Mouse (Mus musculus) layer of hippocampus, postnatal 10 days (tissue): ENCODE data around the gene Chst11. TPM values are rescaled to one million over a fixed set of nuclear protein-coding genes. Genes with fewer than 3 reads are reported as not detected.

ENCODE experiments used
- DNase-seq, 2 experiments: peaks; one replicate each; pipeline ENCODE4 v3.0.0; 2021; ENCODE audit warnings: low spot score in 2 of 2
- total RNA-seq, 2 experiments: library from RNA; stranded (reverse); gene quantifications; 2 replicates each; pipeline ENCODE4 v1.2.3; 2021

The Chst11 gene
- total RNA-seq, 2 experiments from 2014 or later: 51.2 to 56.1 TPM

GRCm38 (mm10) chr10:82990918-82991317 lies 5.6 kb downstream of the Chst11 start:
- no peak for DNase-seq

GRCm38 (mm10) chr10:82991756-82992519 lies 6.6 kb downstream of the Chst11 start:
- no peak for DNase-seq

GRCm38 (mm10) chr10:82994284-82994683 lies 9.0 kb downstream of the Chst11 start:
- no peak for DNase-seq

GRCm38 (mm10) chr10:82997460-82997859 lies 12.2 kb downstream of the Chst11 start:
- no peak for DNase-seq

GRCm38 (mm10) chr10:83000169-83000568 lies 14.9 kb downstream of the Chst11 start:
- no peak for DNase-seq

GRCm38 (mm10) chr10:83000721-83001120 lies 15.4 kb downstream of the Chst11 start:
- no peak for DNase-seq

GRCm38 (mm10) chr10:83003899-83004298 lies 18.6 kb downstream of the Chst11 start:
- no peak for DNase-seq

- DNase-seq: peak; percentile 54 to 55
Observed at GRCm38 (mm10) chr10:83004389-83004788, 19.1 kb downstream of the Chst11 start.

- no peak for DNase-seq
Observed at GRCm38 (mm10) chr10:83005003-83005402, 19.7 kb downstream of the Chst11 start.

GRCm38 (mm10) chr10:83006258-83006657 lies 21.0 kb downstream of the Chst11 start:
- no peak for DNase-seq

- no peak for DNase-seq
Observed at GRCm38 (mm10) chr10:83013984-83014383, 28.7 kb downstream of the Chst11 start.

- DNase-seq: no peak
Observed at GRCm38 (mm10) chr10:83015919-83016318, 30.6 kb downstream of the Chst11 start.

GRCm38 (mm10) chr10:83016779-83017178 lies 31.5 kb downstream of the Chst11 start:
- DNase-seq: no peak

- no peak for DNase-seq
Observed at GRCm38 (mm10) chr10:83017760-83018498, 32.6 kb downstream of the Chst11 start.

GRCm38 (mm10) chr10:83018521-83018920 lies 33.2 kb downstream of the Chst11 start:
- DNase-seq: no peak

- no peak for DNase-seq
Observed at GRCm38 (mm10) chr10:83019497-83020270, 34.4 kb downstream of the Chst11 start.

- DNase-seq: no peak
Observed at GRCm38 (mm10) chr10:83022616-83023015, 37.3 kb downstream of the Chst11 start.

GRCm38 (mm10) chr10:83026174-83026573 lies 40.9 kb downstream of the Chst11 start:
- DNase-seq: no peak

- DNase-seq: no peak
Observed at GRCm38 (mm10) chr10:83027673-83028072, 42.4 kb downstream of the Chst11 start.

- no peak for DNase-seq
Observed at GRCm38 (mm10) chr10:83030103-83030661, 44.9 kb downstream of the Chst11 start.

GRCm38 (mm10) chr10:83030928-83031327 lies 45.6 kb downstream of the Chst11 start:
- no peak for DNase-seq
